Mouse (Mus musculus): ENCODE measurements around the gene Gpc5. TPM values are rescaled to one million over a fixed set of nuclear protein-coding genes. Genes with fewer than 3 reads are reported as not detected.

The Gpc5 gene
- polyA plus RNA-seq, 1 experiment = 0.15 TPM

DNA sequence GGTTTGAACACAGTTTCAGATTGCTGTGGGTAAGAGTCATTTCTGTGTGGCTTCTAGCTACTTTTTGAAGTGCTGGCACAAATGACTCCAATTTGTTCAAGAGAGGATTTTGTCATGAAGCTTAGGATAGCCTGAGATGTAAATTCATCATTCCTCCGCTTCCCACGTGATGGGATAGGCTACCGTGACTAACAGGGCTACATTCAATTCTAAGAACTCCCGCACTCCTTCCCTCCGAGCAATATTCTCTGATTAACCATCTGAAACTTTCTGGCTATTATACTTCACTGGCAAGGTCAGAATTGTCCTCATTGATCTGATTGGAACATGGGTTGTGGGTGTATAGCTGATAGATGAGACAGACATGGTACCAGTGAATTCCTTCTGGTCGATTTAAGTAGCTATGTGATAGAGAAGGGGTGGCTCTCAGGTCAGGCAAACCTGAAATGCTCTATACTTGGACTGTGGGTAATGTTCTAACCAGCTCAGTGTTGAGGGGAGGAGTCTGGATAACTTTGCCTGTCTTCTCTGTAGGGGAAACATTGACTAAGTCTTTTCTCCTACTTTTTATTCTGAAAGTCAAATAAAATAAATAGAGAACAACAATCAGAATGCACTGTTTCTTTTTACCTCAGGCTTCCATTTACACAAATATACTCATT lies 319.6 kb downstream of the Gpc5 start:
- Histone ChIP-seq H3K4me3 (ENCODE audit: control insufficient read depth, low read depth, low read length) (no peak overlapping the region), H3K27ac (ENCODE audit: control insufficient read depth, insufficient read depth, low read depth, low read length) (no peak overlapping the region), H3K36me3 (ENCODE audit: control insufficient read depth, insufficient read depth, low read length) (no peaks in the 10 kb centered on the region), H3K4me1 (ENCODE audit: control insufficient read depth, insufficient read depth, low read length) (no peaks in the 10 kb centered on the region), H3K27me3 (ENCODE audit: control insufficient read depth, insufficient read depth, low read length) (no peaks in the 10 kb centered on the region)
- TF ChIP-seq CTCF (IDR thresholded peaks at IDR 0.05; ENCODE audit: control insufficient read depth, insufficient read depth, insufficient replicate concordance, low read depth, low read length) (no peak), POLR2A (IDR thresholded peaks at IDR 0.05; ENCODE audit: control insufficient read depth, low read depth, low read length) (no peak)

DNA sequence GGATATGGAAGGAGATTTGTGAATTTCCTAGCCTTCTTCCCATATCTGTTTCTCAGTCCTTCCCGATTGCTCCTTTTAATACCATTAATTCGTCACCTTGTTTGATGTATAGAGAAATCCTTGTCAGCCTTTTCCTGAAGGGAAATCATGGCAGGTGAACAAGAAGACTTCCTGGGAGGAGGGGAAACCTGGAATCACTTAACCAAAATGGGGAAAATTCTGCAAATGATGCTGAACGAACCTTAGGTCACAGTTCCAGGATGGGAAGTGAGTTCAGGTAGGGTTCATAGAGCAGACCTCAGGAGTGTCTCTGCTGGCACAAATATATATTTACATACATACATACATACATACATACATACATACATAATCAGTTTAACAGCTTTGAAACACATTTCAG lies 320.8 kb downstream of the Gpc5 start:
- Histone ChIP-seq H3K36me3 (ENCODE audit: control insufficient read depth, insufficient read depth, low read length) (no peaks in the 10 kb centered on the region), H3K4me1 (ENCODE audit: control insufficient read depth, insufficient read depth, low read length) (no peaks in the 10 kb centered on the region), H3K27ac (ENCODE audit: control insufficient read depth, insufficient read depth, low read depth, low read length) (no peak overlapping the region), H3K4me3 (ENCODE audit: control insufficient read depth, low read depth, low read length) (no peak overlapping the region), H3K27me3 (ENCODE audit: control insufficient read depth, insufficient read depth, low read length) (no peaks in the 10 kb centered on the region)
- TF ChIP-seq POLR2A (IDR thresholded peaks at IDR 0.05; ENCODE audit: control insufficient read depth, low read depth, low read length) (no peak), CTCF (IDR thresholded peaks at IDR 0.05; ENCODE audit: control insufficient read depth, insufficient read depth, insufficient replicate concordance, low read depth, low read length) (no peak)

DNA sequence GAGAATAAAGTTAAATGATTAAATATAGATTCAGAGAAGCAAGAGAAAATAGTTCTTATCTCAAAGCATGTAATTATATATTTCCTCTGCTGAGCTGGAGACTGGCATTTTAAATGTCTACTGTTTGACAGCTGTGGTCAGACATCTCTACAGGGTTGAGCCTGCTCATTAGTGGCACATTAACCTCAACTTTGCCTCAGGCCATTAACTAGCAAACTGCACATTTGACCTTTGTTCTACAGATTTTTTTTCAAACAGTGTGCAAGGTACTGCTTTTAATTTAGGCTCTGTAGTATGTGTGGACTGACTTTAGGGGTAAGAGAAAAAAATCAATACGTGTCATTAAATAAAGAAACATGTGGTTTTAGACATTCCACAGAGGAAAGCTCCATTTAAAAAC lies 321.4 kb downstream of the Gpc5 start:
- Histone ChIP-seq H3K36me3 (ENCODE audit: control insufficient read depth, insufficient read depth, low read length) (no peaks in the 10 kb centered on the region), H3K27ac (ENCODE audit: control insufficient read depth, insufficient read depth, low read depth, low read length) (no peak overlapping the region), H3K4me3 (ENCODE audit: control insufficient read depth, low read depth, low read length) (no peak overlapping the region), H3K27me3 (ENCODE audit: control insufficient read depth, insufficient read depth, low read length) (no peaks in the 10 kb centered on the region), H3K4me1 (ENCODE audit: control insufficient read depth, insufficient read depth, low read length) (no peaks in the 10 kb centered on the region)
- TF ChIP-seq CTCF (IDR thresholded peaks at IDR 0.05; ENCODE audit: control insufficient read depth, insufficient read depth, insufficient replicate concordance, low read depth, low read length) (no peak), POLR2A (IDR thresholded peaks at IDR 0.05; ENCODE audit: control insufficient read depth, low read depth, low read length) (no peak)

DNA sequence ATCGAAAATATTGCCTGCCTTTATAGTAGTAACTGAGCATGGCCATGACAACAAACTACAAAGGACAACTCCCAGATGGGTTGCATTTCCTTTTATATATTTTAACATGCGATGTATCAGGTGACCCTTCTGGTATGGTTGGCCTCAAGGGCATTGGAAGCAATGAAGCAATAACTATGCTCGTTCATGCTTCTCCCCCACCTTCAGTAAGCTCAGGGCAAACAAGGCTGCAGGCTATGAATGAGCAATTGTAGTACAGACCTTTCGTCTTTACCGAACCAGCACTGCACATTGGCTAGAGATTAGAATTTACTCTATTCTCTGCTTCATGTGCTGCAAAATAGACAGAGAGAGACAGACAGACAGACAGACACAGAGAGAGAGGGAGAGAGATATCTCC lies 322.5 kb downstream of the Gpc5 start:
- H3K27ac ChIP-seq (ENCODE audit: control insufficient read depth, insufficient read depth, low read depth, low read length) = no peak overlapping the region
- H3K27me3 ChIP-seq (ENCODE audit: control insufficient read depth, insufficient read depth, low read length) = no peaks in the 10 kb centered on the region
- H3K4me1 ChIP-seq (ENCODE audit: control insufficient read depth, insufficient read depth, low read length) = no peaks in the 10 kb centered on the region
- H3K36me3 ChIP-seq (ENCODE audit: control insufficient read depth, insufficient read depth, low read length) = no peaks in the 10 kb centered on the region
- no peak for TF ChIP-seq POLR2A (IDR thresholded peaks at IDR 0.05; ENCODE audit: control insufficient read depth, low read depth, low read length)
- TF ChIP-seq CTCF (IDR thresholded peaks at IDR 0.05; ENCODE audit: control insufficient read depth, insufficient read depth, insufficient replicate concordance, low read depth, low read length) = no peak
- H3K4me3 ChIP-seq (ENCODE audit: control insufficient read depth, low read depth, low read length) = no peak overlapping the region

DNA sequence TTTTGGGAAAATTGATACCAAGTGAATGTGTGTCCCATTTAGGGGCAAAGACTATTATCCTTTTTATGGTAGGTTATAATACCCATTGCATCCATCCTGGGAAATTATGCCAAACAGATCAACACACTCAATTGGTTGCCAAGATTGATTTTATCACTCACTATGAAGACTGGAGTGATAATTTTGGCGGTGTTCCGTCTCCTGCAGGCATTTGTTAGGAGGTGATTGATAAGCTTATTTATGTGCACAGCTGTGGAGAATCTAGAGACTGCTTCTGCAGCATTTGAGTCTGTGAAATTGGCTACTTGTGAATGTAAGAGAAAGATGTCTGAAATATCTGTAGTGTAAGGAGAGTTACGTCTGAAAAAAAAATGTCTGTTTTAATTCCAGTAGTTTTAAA lies 340.0 kb downstream of the Gpc5 start:
- H3K36me3 ChIP-seq (ENCODE audit: control insufficient read depth, insufficient read depth, low read length) = no peaks in the 10 kb centered on the region
- H3K4me3 ChIP-seq (ENCODE audit: control insufficient read depth, low read depth, low read length) = no peak overlapping the region
- H3K27ac ChIP-seq (ENCODE audit: control insufficient read depth, insufficient read depth, low read depth, low read length) = no peak overlapping the region
- no peaks in the 10 kb centered on the region for H3K27me3 ChIP-seq (ENCODE audit: control insufficient read depth, insufficient read depth, low read length)
- H3K4me1 ChIP-seq (ENCODE audit: control insufficient read depth, insufficient read depth, low read length) = no peaks in the 10 kb centered on the region
- TF ChIP-seq POLR2A (IDR thresholded peaks at IDR 0.05; ENCODE audit: control insufficient read depth, low read depth, low read length) = no peak
- TF ChIP-seq CTCF (IDR thresholded peaks at IDR 0.05; ENCODE audit: control insufficient read depth, insufficient read depth, insufficient replicate concordance, low read depth, low read length) = no peak

DNA sequence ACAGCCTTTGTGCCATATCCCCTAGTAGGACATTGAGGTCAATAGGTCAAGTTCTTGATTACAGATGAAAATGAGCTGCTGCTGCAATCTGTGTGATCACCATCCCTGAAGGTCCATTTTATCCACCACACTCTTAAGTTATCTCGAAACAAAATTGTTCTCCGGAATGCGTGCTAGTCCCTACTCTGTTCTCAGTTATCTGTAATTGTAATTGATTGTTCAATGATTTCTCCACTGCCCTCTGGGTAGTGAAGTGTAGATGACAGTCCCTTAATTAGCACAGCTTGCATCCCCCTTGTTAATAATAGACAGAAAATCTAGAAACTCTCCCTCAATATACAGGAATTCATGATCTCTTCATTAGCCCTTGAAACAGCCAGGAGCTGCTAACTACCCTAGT lies 340.4 kb downstream of the Gpc5 start:
- Histone ChIP-seq H3K27ac (ENCODE audit: control insufficient read depth, insufficient read depth, low read depth, low read length) (no peak overlapping the region), H3K4me3 (ENCODE audit: control insufficient read depth, low read depth, low read length) (no peak overlapping the region), H3K4me1 (ENCODE audit: control insufficient read depth, insufficient read depth, low read length) (no peaks in the 10 kb centered on the region), H3K27me3 (ENCODE audit: control insufficient read depth, insufficient read depth, low read length) (no peaks in the 10 kb centered on the region), H3K36me3 (ENCODE audit: control insufficient read depth, insufficient read depth, low read length) (no peaks in the 10 kb centered on the region)
- TF ChIP-seq POLR2A (IDR thresholded peaks at IDR 0.05; ENCODE audit: control insufficient read depth, low read depth, low read length) (no peak), CTCF (IDR thresholded peaks at IDR 0.05; ENCODE audit: control insufficient read depth, insufficient read depth, insufficient replicate concordance, low read depth, low read length) (no peak)

DNA sequence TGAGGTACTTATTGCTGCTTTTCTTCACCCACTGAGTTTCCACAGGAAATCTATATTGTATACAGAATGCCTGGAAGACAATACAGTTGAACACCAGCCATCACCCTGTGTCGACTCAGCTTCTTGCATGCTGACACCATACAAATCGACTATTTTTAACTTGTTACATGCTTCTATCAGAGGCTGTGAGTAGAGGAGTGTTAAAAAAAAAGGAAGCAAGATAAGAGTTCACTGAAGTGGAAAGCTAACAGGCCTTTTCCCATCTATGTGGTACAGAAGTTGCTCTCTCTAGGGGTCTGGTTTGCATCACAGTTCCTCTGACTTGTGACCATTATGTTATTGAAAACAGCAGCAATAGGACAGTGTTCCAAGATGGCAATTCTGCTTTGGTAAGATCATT lies 344.6 kb downstream of the Gpc5 start:
- no peaks in the 10 kb centered on the region for H3K36me3 ChIP-seq (ENCODE audit: control insufficient read depth, insufficient read depth, low read length)
- H3K27me3 ChIP-seq (ENCODE audit: control insufficient read depth, insufficient read depth, low read length) = no peaks in the 10 kb centered on the region
- H3K4me1 ChIP-seq (ENCODE audit: control insufficient read depth, insufficient read depth, low read length) = no peaks in the 10 kb centered on the region
- H3K27ac ChIP-seq (ENCODE audit: control insufficient read depth, insufficient read depth, low read depth, low read length) = no peak overlapping the region
- H3K4me3 ChIP-seq (ENCODE audit: control insufficient read depth, low read depth, low read length) = no peak overlapping the region
- TF ChIP-seq POLR2A (IDR thresholded peaks at IDR 0.05; ENCODE audit: control insufficient read depth, low read depth, low read length) = no peak
